Mouse (Mus musculus) liver, embryonic 14.5 days (tissue): ENCODE data around the gene Ick.

ENCODE experiments used
- CTCF ChIP-seq: IDR thresholded peaks from 2 replicates; pipeline ENCODE4 v1.5.1; 2016; ENCODE audit warnings: antibody characterized with exemption, low read depth, control low read depth
- EP300 ChIP-seq: IDR thresholded peaks from 2 replicates; pipeline ENCODE4 v1.6.1; 2016; ENCODE audit warnings: antibody characterized with exemption, low read depth

DNA sequence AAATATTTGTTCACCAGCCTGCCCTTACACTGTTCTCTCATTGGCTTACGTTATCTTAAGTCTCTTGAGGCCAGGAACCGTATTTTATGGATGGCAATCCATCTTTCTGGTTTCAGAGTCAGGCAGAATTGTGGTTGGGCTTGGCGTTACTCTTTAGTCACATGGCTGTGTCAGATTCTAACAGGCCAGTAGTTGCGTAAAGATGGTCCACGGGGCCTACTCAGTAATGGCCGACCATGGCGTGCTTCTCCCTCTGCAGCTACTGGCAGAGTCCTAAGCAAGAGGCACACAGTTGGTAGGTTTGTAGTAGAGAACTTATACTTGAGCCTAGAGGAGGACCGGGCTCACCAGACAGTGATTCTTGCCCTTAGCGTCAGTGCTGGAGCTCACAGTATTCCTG is 6.8 kb downstream of the Ick start:
- TF ChIP-seq CTCF (no peak), EP300 (no peak)
